Mouse (Mus musculus) neural tube, embryonic 15.5 days (tissue): Measurements from ENCODE around the gene Gm20683. TPM values are rescaled to one million over a fixed set of nuclear protein-coding genes. Genes with fewer than 3 reads are reported as not detected.

Experiments used
- ATAC-seq: fragments of 200-750 bp; cut with Nextera tagmentation; 2 replicates; pipeline ENCODE4 v1.8.0; 2017; ENCODE audit warnings: mild to moderate bottlenecking, moderate TSS enrichment, moderate library complexity; ENCODE audit not compliant: low FRiP score
- H3K27ac ChIP-seq: fragments of 300-500 bp; sonication (generic); replicated peaks from 2 replicates; pipeline ENCODE4 v1.5.1; 2015; ENCODE audit warnings: mild to moderate bottlenecking, inconsistent platforms
- H3K27me3 ChIP-seq: fragments of 300-500 bp; sonication (generic); replicated peaks from 2 replicates; pipeline ENCODE4 v1.6.1; 2015; ENCODE audit warnings: inconsistent platforms
- H3K36me3 ChIP-seq: fragments of 300-500 bp; sonication (generic); 2 replicates; pipeline ENCODE4 v1.6.1; 2015; ENCODE audit warnings: inconsistent platforms
- H3K4me1 ChIP-seq: fragments of 300-500 bp; sonication (generic); 2 replicates; pipeline ENCODE4 v1.6.1; 2015; ENCODE audit warnings: inconsistent platforms
- H3K4me2 ChIP-seq: fragments of 300-500 bp; sonication (generic); 2 replicates; pipeline ENCODE4 v1.6.1; 2015; ENCODE audit warnings: inconsistent platforms, mild to moderate bottlenecking, moderate library complexity
- H3K4me3 ChIP-seq: fragments of 300-500 bp; sonication (generic); replicated peaks from 2 replicates; pipeline ENCODE4 v1.5.1; 2015; ENCODE audit warnings: mild to moderate bottlenecking, inconsistent platforms
- H3K9ac ChIP-seq: fragments of 300-500 bp; sonication (generic); replicated peaks from 2 replicates; pipeline ENCODE4 v1.6.1; 2015; ENCODE audit warnings: mild to moderate bottlenecking, inconsistent platforms
- H3K9me3 ChIP-seq: fragments of 300-500 bp; sonication (generic); replicated peaks from 2 replicates; pipeline ENCODE4 v1.6.1; 2016; ENCODE audit warnings: inconsistent platforms
- WGBS: fragments of 180-500 bp; shearing (Covaris S2); methylation state at CpG from one replicate; pipeline ENCODE4 v1.1.7; 2015; ENCODE audit warnings: mixed read lengths; 5-methylcytosine and 5-hydroxymethylcytosine counted together
- polyA plus RNA-seq: library from polyadenylated mRNA; unstranded; fragments of >200 nt; fragmentation: Nextera tagmentation; extraction: Ambion mirVana; gene quantifications from 2 replicates; pipeline ENCODE4 v1.2.1, GENCODE M21; 2015

Gene Gm20683
- polyA plus RNA-seq, 1 experiment from 2014 or later: 14.6 TPM

GRCm38 (mm10) chr17:25879750-25880149 is 38.2 kb upstream of the Gm20683 start:
- 64% methylated on average over 8 of the region's 8 CpGs for WGBS
- H3K27ac ChIP-seq: no peak overlapping the region
- no peak overlapping the region for H3K4me2 ChIP-seq
- peaks cover 42% of the 10 kb centered on the region for H3K36me3 ChIP-seq
- no peak overlapping the region for H3K9ac ChIP-seq
- no peaks in the 10 kb centered on the region for H3K9me3 ChIP-seq
- H3K27me3 ChIP-seq: no peaks in the 10 kb centered on the region
- ATAC-seq: no peak
- peaks cover 39% of the 10 kb centered on the region for H3K4me1 ChIP-seq
- no peak overlapping the region for H3K4me3 ChIP-seq

- WGBS: 48% methylated on average over 4 of the region's 4 CpGs
- H3K9me3 ChIP-seq: no peaks in the 10 kb centered on the region
These were observed 37.7 kb upstream of the Gm20683 start for GRCm38 (mm10) chr17:25879261-25879660.

GRCm38 (mm10) chr17:25878611-25879180 is 37.1 kb upstream of the Gm20683 start:
- H3K4me1 ChIP-seq: peaks cover 47% of the 10 kb centered on the region
- H3K9ac ChIP-seq: no peak overlapping the region
- no peak for ATAC-seq
- H3K27me3 ChIP-seq: no peaks in the 10 kb centered on the region
- H3K4me2 ChIP-seq: no peak overlapping the region
- WGBS: 86% methylated on average over 19 of the region's 19 CpGs
- no peak overlapping the region for H3K4me3 ChIP-seq
- H3K9me3 ChIP-seq: no peaks in the 10 kb centered on the region
- H3K36me3 ChIP-seq: peaks cover 31% of the 10 kb centered on the region
- H3K27ac ChIP-seq: no peak overlapping the region

More at GRCm38 (mm10) chr17:25879261-25879660, 37.7 kb upstream of the Gm20683 start:
- peaks cover 37% of the 10 kb centered on the region for H3K36me3 ChIP-seq
- no peak overlapping the region for H3K27ac ChIP-seq
- H3K4me3 ChIP-seq: no peak overlapping the region
- no peaks in the 10 kb centered on the region for H3K27me3 ChIP-seq
- H3K4me1 ChIP-seq: peaks cover 42% of the 10 kb centered on the region
- no peak overlapping the region for H3K9ac ChIP-seq
- H3K4me2 ChIP-seq: no peak overlapping the region
- no peak for ATAC-seq

- no peak overlapping the region for H3K4me3 ChIP-seq
- no peak overlapping the region for H3K4me2 ChIP-seq
- H3K4me1 ChIP-seq: peaks cover 51% of the 10 kb centered on the region
- H3K9ac ChIP-seq: no peak overlapping the region
- 94% methylated on average over 32 of the region's 32 CpGs for WGBS
- no peaks in the 10 kb centered on the region for H3K27me3 ChIP-seq
- ATAC-seq: no peak
- no peak overlapping the region for H3K27ac ChIP-seq
- peaks cover 24% of the 10 kb centered on the region for H3K36me3 ChIP-seq
- H3K9me3 ChIP-seq: no peaks in the 10 kb centered on the region
These were observed 36.4 kb upstream of the Gm20683 start for GRCm38 (mm10) chr17:25877741-25878610.

GRCm38 (mm10) chr17:25877025-25877424 is 35.5 kb upstream of the Gm20683 start:
- 94% methylated on average over 3 of the region's 3 CpGs for WGBS
- peaks cover 51% of the 10 kb centered on the region for H3K4me1 ChIP-seq
- 0 out of 2 replicates have a peak overlapping the region, but pooled peaks have one; percentile 80 for H3K4me3 ChIP-seq
- H3K4me2 ChIP-seq: peak overlapping the region; percentile 75
- no peaks in the 10 kb centered on the region for H3K27me3 ChIP-seq
- H3K9me3 ChIP-seq: no peaks in the 10 kb centered on the region
- peaks cover 18% of the 10 kb centered on the region for H3K36me3 ChIP-seq
- H3K27ac ChIP-seq: no peak overlapping the region
- H3K9ac ChIP-seq: no peak overlapping the region
- ATAC-seq: no peak

GRCm38 (mm10) chr17:25876347-25876915 is 34.9 kb upstream of the Gm20683 start:
- H3K36me3 ChIP-seq: peaks cover 18% of the 10 kb centered on the region
- H3K4me1 ChIP-seq: peaks cover 51% of the 10 kb centered on the region
- H3K4me2 ChIP-seq: peak overlapping the region; percentile 75
- no peaks in the 10 kb centered on the region for H3K27me3 ChIP-seq
- H3K27ac ChIP-seq: 0 out of 2 replicates have a peak overlapping the region, but pooled peaks have one; percentile 98
- 58% methylated on average over 10 of the region's 10 CpGs for WGBS
- H3K4me3 ChIP-seq: peak overlapping the region; percentile 80
- no peaks in the 10 kb centered on the region for H3K9me3 ChIP-seq
- H3K9ac ChIP-seq: peak overlapping the region; percentile 93
- no peak for ATAC-seq

- under 1% methylated on average over 59 of the region's 59 CpGs for WGBS
- Histone ChIP-seq H3K27ac (peak overlapping the region; percentile 98), H3K9ac (peak overlapping the region; percentile 93), H3K27me3 (no peaks in the 10 kb centered on the region), H3K4me3 (peak overlapping the region; percentile 80), H3K9me3 (no peaks in the 10 kb centered on the region), H3K4me2 (peak overlapping the region; percentile 75), H3K36me3 (peaks cover 18% of the 10 kb centered on the region), H3K4me1 (peaks cover 42% of the 10 kb centered on the region)
- ATAC-seq: peak; percentile 92
These were observed 33.9 kb upstream of the Gm20683 start for GRCm38 (mm10) chr17:25875171-25876136.

- ATAC-seq: peak; percentile 81
- Histone ChIP-seq H3K4me2 (peak within 1 kb of the TSS; percentile 75), H3K9me3 (no peaks in the 10 kb centered on the region), H3K9ac (peak within 1 kb of the TSS; percentile 93), H3K36me3 (peaks cover 18% of the 10 kb centered on the region), H3K27me3 (no peaks in the 10 kb centered on the region), H3K27ac (peak within 1 kb of the TSS; percentile 98), H3K4me1 (peaks cover 35% of the 10 kb centered on the region), H3K4me3 (peak within 1 kb of the TSS; percentile 80)
- under 1% methylated on average over 25 of the region's 25 CpGs for WGBS
These were observed 33.2 kb upstream of the Gm20683 start, which contains the start of gene Mettl26 for GRCm38 (mm10) chr17:25874721-25875170. Gene Mettl26 (plus strand): TSS chr17:25875074.

GRCm38 (mm10) chr17:25874148-25874720 is 32.7 kb upstream of the Gm20683 start:
- H3K36me3 ChIP-seq: peaks cover 17% of the 10 kb centered on the region
- ATAC-seq: no peak
- peaks cover 35% of the 10 kb centered on the region for H3K4me1 ChIP-seq
- peak overlapping the region; percentile 57 for H3K9ac ChIP-seq
- peak overlapping the region; percentile 80 for H3K4me3 ChIP-seq
- H3K27me3 ChIP-seq: no peaks in the 10 kb centered on the region
- peak overlapping the region; percentile 98 for H3K27ac ChIP-seq
- no peaks in the 10 kb centered on the region for H3K9me3 ChIP-seq
- 5% methylated on average over 14 of the region's 14 CpGs for WGBS
- peak overlapping the region; percentile 75 for H3K4me2 ChIP-seq

- Histone ChIP-seq H3K27ac (peak overlapping the region; percentile 98), H3K4me1 (peaks cover 40% of the 10 kb centered on the region), H3K4me2 (peak overlapping the region; percentile 75), H3K9me3 (no peaks in the 10 kb centered on the region), H3K4me3 (peak overlapping the region; percentile 80), H3K36me3 (peaks cover 11% of the 10 kb centered on the region), H3K27me3 (no peaks in the 10 kb centered on the region), H3K9ac (peak overlapping the region; percentile 57)
- ATAC-seq: no peak
- 78% methylated on average over 11 of the region's 11 CpGs for WGBS
These were observed 32.0 kb upstream of the Gm20683 start for GRCm38 (mm10) chr17:25873405-25874147.
